Mouse (Mus musculus): ENCODE results near the gene Krt33a.

The Krt33a gene

GRCm38 (mm10) chr11:99986180-99986647, 29.8 kb downstream of the Krt33a start, which contains the start of gene Krtap16-1:
Gene Krtap16-1, minus strand, starts transcription at chr11:99986597.
- DNase-seq (ENCODE audit: low spot score): no peak

DNA sequence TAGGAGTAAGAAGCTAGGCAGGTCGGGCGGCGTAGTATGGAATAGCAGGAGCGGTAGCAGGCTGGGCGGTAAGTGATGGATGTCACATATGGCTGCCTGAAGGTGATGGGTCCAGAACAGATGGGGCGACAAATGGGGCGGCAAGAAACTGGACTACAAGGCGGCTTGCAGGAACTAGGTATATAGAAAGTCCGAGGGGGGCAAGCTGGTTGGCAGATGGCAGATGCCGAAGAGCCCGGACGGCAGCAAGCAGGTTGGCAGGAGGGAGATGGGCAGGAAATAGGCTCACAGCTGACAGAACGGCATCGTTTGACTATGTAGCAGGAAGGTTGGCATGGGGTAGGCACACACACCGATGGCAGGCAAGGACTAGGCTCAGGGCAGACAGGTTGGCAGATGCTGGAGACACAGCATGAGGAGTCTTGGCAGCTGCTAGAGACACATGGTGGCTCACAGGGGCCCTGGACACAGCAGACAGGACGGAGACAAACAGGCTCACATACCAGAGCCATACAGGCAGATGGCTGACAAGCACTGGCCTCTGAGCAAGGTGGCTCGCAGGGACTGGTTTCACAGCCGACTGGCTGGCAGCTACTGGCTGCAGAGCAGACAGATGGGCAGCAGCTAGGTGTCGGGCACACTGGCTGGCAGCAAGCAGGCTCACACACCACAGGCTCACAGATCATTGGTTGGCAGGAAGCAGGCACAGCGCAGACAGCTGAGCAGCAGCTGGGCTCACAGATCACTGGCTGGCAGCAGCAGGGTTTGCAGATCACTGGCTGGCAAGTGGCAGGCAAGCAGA, 30.5 kb downstream of the Krt33a start:
- DNase-seq (ENCODE audit: low spot score): no peak

GRCm38 (mm10) chr11:99983442-99983841, 32.6 kb downstream of the Krt33a start:
- no peak for DNase-seq (ENCODE audit: low spot score)

DNA sequence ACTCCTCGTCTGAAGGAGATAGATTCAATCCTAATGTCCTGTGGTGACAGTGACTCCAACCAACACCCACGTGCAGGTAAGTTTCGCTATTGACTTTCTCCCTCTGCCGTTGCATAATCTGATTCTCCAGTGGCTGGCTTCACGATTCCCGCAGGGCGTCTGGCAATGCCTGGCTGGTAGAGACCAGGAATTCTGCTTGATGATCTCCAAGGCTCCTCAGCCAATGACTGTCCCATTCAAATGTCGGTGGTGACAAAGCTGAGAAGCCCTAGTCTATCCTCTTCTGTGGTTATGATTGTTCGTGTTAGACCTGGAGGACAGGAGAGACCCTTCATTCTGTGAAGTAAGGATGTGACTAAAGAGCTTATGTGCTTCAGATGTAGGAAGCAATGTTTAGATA, 33.3 kb downstream of the Krt33a start:
- DNase-seq (ENCODE audit: low spot score): no peak

GRCm38 (mm10) chr11:99978953-99979352, 37.1 kb downstream of the Krt33a start, which contains the start of gene Krtap29-1:
Gene Krtap29-1, minus strand, starts transcription at chr11:99979053.
- no peak for DNase-seq (ENCODE audit: low spot score)

- DNase-seq (ENCODE audit: low spot score): no peak
Measured at GRCm38 (mm10) chr11:99965961-99966360, 50.1 kb downstream of the Krt33a start.

GRCm38 (mm10) chr11:99964213-99964612, 51.8 kb downstream of the Krt33a start:
- no peak for DNase-seq (ENCODE audit: low spot score)

Measured in urinary bladder, postnatal 25 days (tissue).